Mouse (Mus musculus): Measurements from ENCODE around the gene Rab19. TPM values are rescaled to one million over a fixed set of nuclear protein-coding genes. Genes with fewer than 3 reads are reported as not detected.

Gene Rab19
- 0.22 and 0.32 TPM in 2 replicates for polyA plus RNA-seq (2014; fragmentation: Nextera tagmentation; extraction: Ambion mirVana)

- 8% methylated on average over 20 of the region's 20 CpGs for WGBS
- Histone ChIP-seq H3K36me3 (ENCODE audit: control insufficient read depth, insufficient read depth, low read length) (no peaks in the 10 kb centered on the region), H3K9ac (ENCODE audit: low read length) (peak within 1 kb of the TSS; percentile 13; the same call in 1 of the 2 replicates), H3K9me3 (replicated peaks; ENCODE audit: control insufficient read depth, low read length) (no peaks in the 10 kb centered on the region), H3K4me1 (ENCODE audit: control insufficient read depth, insufficient read depth, low read length) (peaks cover 5% of the 10 kb centered on the region), H3K4me2 (ENCODE audit: low read length) (peak within 1 kb of the TSS; percentile 35; the same call in 1 of the 2 replicates), H3K4me3 (ENCODE audit: low read depth, low read length) (peak within 1 kb of the TSS; percentile 15), H3K27ac (ENCODE audit: low read depth, low read length) (no peak within 1 kb of the TSS), H3K27me3 (replicated peaks; ENCODE audit: control insufficient read depth, insufficient read depth, low read length) (peaks cover 8% of the 10 kb centered on the region; the same call in 1 of the 2 replicates)
- ATAC-seq (no peak), DNase-seq (ENCODE audit: low spot score) (no peak)
Observed at GRCm38 (mm10) chr6:39381125-39381880, at the start of gene Rab19. Gene Rab19, plus strand, starts transcription at chr6:39381175.

- no peaks in the 10 kb centered on the region for H3K9me3 ChIP-seq (replicated peaks; ENCODE audit: control insufficient read depth, low read length)
- no peaks in the 10 kb centered on the region for H3K27me3 ChIP-seq (replicated peaks; ENCODE audit: control insufficient read depth, insufficient read depth, low read length)
- H3K4me3 ChIP-seq (ENCODE audit: low read depth, low read length), result no peak overlapping the region
- H3K4me2 ChIP-seq (ENCODE audit: low read length), result no peak overlapping the region
- DNase-seq (ENCODE audit: low spot score) (no peak), ATAC-seq (no peak)
- peaks cover 36% of the 10 kb centered on the region for H3K36me3 ChIP-seq (ENCODE audit: control insufficient read depth, insufficient read depth, low read length)
- H3K27ac ChIP-seq (ENCODE audit: low read depth, low read length), result no peak overlapping the region
- H3K9ac ChIP-seq (ENCODE audit: low read length), result no peak overlapping the region
- no peaks in the 10 kb centered on the region for H3K4me1 ChIP-seq (ENCODE audit: control insufficient read depth, insufficient read depth, low read length)
- WGBS, result 79% methylated on average over 7 of the region's 7 CpGs
Observed at GRCm38 (mm10) chr6:39331998-39332700, 48.8 kb upstream of the Rab19 start.

GRCm38 (mm10) chr6:39334224-39334623 lies 46.8 kb upstream of the Rab19 start:
- Histone ChIP-seq H3K4me3 (ENCODE audit: low read depth, low read length) (no peak overlapping the region), H3K9me3 (replicated peaks; ENCODE audit: control insufficient read depth, low read length) (no peaks in the 10 kb centered on the region), H3K36me3 (ENCODE audit: control insufficient read depth, insufficient read depth, low read length) (peaks cover 40% of the 10 kb centered on the region), H3K27ac (ENCODE audit: low read depth, low read length) (no peak overlapping the region), H3K4me1 (ENCODE audit: control insufficient read depth, insufficient read depth, low read length) (no peaks in the 10 kb centered on the region), H3K9ac (ENCODE audit: low read length) (no peak overlapping the region), H3K27me3 (replicated peaks; ENCODE audit: control insufficient read depth, insufficient read depth, low read length) (no peaks in the 10 kb centered on the region), H3K4me2 (ENCODE audit: low read length) (no peak overlapping the region)
- WGBS, result 94% methylated on average over 7 of the region's 7 CpGs
- DNase-seq (ENCODE audit: low spot score) (no peak), ATAC-seq (no peak)

- Histone ChIP-seq H3K27me3 (replicated peaks; ENCODE audit: control insufficient read depth, insufficient read depth, low read length) (no peaks in the 10 kb centered on the region), H3K4me1 (ENCODE audit: control insufficient read depth, insufficient read depth, low read length) (no peaks in the 10 kb centered on the region), H3K4me2 (ENCODE audit: low read length) (no peak overlapping the region), H3K27ac (ENCODE audit: low read depth, low read length) (no peak overlapping the region), H3K9me3 (replicated peaks; ENCODE audit: control insufficient read depth, low read length) (no peaks in the 10 kb centered on the region), H3K4me3 (ENCODE audit: low read depth, low read length) (no peak overlapping the region), H3K9ac (ENCODE audit: low read length) (no peak overlapping the region), H3K36me3 (ENCODE audit: control insufficient read depth, insufficient read depth, low read length) (peaks cover 40% of the 10 kb centered on the region)
- DNase-seq (ENCODE audit: low spot score) (no peak), ATAC-seq (no peak)
- 93% methylated on average over 3 of the region's 3 CpGs for WGBS
Observed at GRCm38 (mm10) chr6:39334873-39335272, 46.1 kb upstream of the Rab19 start.

GRCm38 (mm10) chr6:39338359-39338758 lies 42.6 kb upstream of the Rab19 start:
- Histone ChIP-seq H3K27ac (ENCODE audit: low read depth, low read length) (no peak overlapping the region), H3K36me3 (ENCODE audit: control insufficient read depth, insufficient read depth, low read length) (peaks cover 49% of the 10 kb centered on the region), H3K4me2 (ENCODE audit: low read length) (no peak overlapping the region), H3K9me3 (replicated peaks; ENCODE audit: control insufficient read depth, low read length) (no peaks in the 10 kb centered on the region), H3K27me3 (replicated peaks; ENCODE audit: control insufficient read depth, insufficient read depth, low read length) (no peaks in the 10 kb centered on the region), H3K4me1 (ENCODE audit: control insufficient read depth, insufficient read depth, low read length) (no peaks in the 10 kb centered on the region), H3K9ac (ENCODE audit: low read length) (no peak overlapping the region), H3K4me3 (ENCODE audit: low read depth, low read length) (no peak overlapping the region)
- ATAC-seq (no peak), DNase-seq (ENCODE audit: low spot score) (no peak)
- WGBS, result 36% methylated on average over 8 of the region's 8 CpGs

- 93% methylated on average over 2 of the region's 2 CpGs for WGBS
- DNase-seq (ENCODE audit: low spot score), result no peak
- Histone ChIP-seq H3K4me1 (ENCODE audit: control insufficient read depth, insufficient read depth, low read length) (peaks cover 5% of the 10 kb centered on the region), H3K27ac (ENCODE audit: low read depth, low read length) (no peak overlapping the region), H3K4me3 (ENCODE audit: low read depth, low read length) (no peak overlapping the region), H3K9ac (ENCODE audit: low read length) (no peak overlapping the region), H3K36me3 (ENCODE audit: control insufficient read depth, insufficient read depth, low read length) (peaks cover 45% of the 10 kb centered on the region), H3K27me3 (replicated peaks; ENCODE audit: control insufficient read depth, insufficient read depth, low read length) (no peaks in the 10 kb centered on the region), H3K4me2 (ENCODE audit: low read length) (no peak overlapping the region), H3K9me3 (replicated peaks; ENCODE audit: control insufficient read depth, low read length) (no peaks in the 10 kb centered on the region)
- ATAC-seq, result no peak
Observed at GRCm38 (mm10) chr6:39341798-39342197, 39.2 kb upstream of the Rab19 start.

- WGBS, result 16% methylated on average over 12 of the region's 12 CpGs
- peak; percentile 85 for DNase-seq (ENCODE audit: low spot score)
- peaks cover 44% of the 10 kb centered on the region for H3K36me3 ChIP-seq (ENCODE audit: control insufficient read depth, insufficient read depth, low read length)
Observed at GRCm38 (mm10) chr6:39344020-39344419, 37.0 kb upstream of the Rab19 start.

GRCm38 (mm10) chr6:39345430-39345829 lies 35.5 kb upstream of the Rab19 start:
- Histone ChIP-seq H3K4me2 (ENCODE audit: low read length) (no peak overlapping the region), H3K4me1 (ENCODE audit: control insufficient read depth, insufficient read depth, low read length) (peaks cover 16% of the 10 kb centered on the region), H3K9ac (ENCODE audit: low read length) (no peak overlapping the region), H3K36me3 (ENCODE audit: control insufficient read depth, insufficient read depth, low read length) (peaks cover 57% of the 10 kb centered on the region), H3K9me3 (replicated peaks; ENCODE audit: control insufficient read depth, low read length) (no peaks in the 10 kb centered on the region), H3K27me3 (replicated peaks; ENCODE audit: control insufficient read depth, insufficient read depth, low read length) (no peaks in the 10 kb centered on the region), H3K27ac (ENCODE audit: low read depth, low read length) (peak overlapping the region; percentile 55; the same call in 1 of the 2 replicates), H3K4me3 (ENCODE audit: low read depth, low read length) (no peak overlapping the region)
- ATAC-seq (peak; percentile 24; the same call in 1 of the 2 replicates), DNase-seq (ENCODE audit: low spot score) (peak; percentile 41)
- 11% methylated on average over 7 of the region's 7 CpGs for WGBS

More at GRCm38 (mm10) chr6:39344020-39344419, 37.0 kb upstream of the Rab19 start:
- peak; percentile 76 for ATAC-seq
- peaks cover 16% of the 10 kb centered on the region for H3K4me1 ChIP-seq (ENCODE audit: control insufficient read depth, insufficient read depth, low read length)
- H3K27me3 ChIP-seq (replicated peaks; ENCODE audit: control insufficient read depth, insufficient read depth, low read length), result no peaks in the 10 kb centered on the region
- no peaks in the 10 kb centered on the region for H3K9me3 ChIP-seq (replicated peaks; ENCODE audit: control insufficient read depth, low read length)
- no peak overlapping the region for H3K27ac ChIP-seq (ENCODE audit: low read depth, low read length)
- no peak overlapping the region for H3K4me3 ChIP-seq (ENCODE audit: low read depth, low read length)
- no peak overlapping the region for H3K9ac ChIP-seq (ENCODE audit: low read length)
- no peak overlapping the region for H3K4me2 ChIP-seq (ENCODE audit: low read length)
